Mouse (Mus musculus) G1E (cell line): ENCODE data around the gene Hspa1b. TPM values are rescaled to one million over a fixed set of nuclear protein-coding genes. Genes with fewer than 3 reads are reported as not detected.
A peak's percentile ranks its signal among the peaks of the same experiment; 100 is the strongest.

Source experiments
- ATAC-seq: 2 replicates; pipeline ENCODE4 v1.8.0; 2016; ENCODE audit warnings: mild to moderate bottlenecking; ENCODE audit not compliant: insufficient number of reproducible peaks, poor library complexity, low FRiP score, severe bottlenecking; ENCODE audit errors: extremely low read depth
- DNase-seq: peaks from one replicate; pipeline ENCODE4 v3.0.0; 2012; ENCODE audit warnings: low spot score
- H3K27me3 ChIP-seq: 2 replicates; pipeline ENCODE4 v1.6.1; 2012; ENCODE audit warnings: mild to moderate bottlenecking, low read length, inconsistent platforms; ENCODE audit not compliant: insufficient read depth
- H3K36me3 ChIP-seq: replicated peaks from 2 replicates; pipeline ENCODE3; 2012; ENCODE audit warnings: mild to moderate bottlenecking, inconsistent platforms
- H3K4me1 ChIP-seq: 2 replicates; pipeline ENCODE4 v1.6.1; 2012; ENCODE audit warnings: low read depth, low read length, inconsistent platforms, mixed read lengths; ENCODE audit not compliant: insufficient read depth
- H3K4me3 ChIP-seq: 2 replicates; pipeline ENCODE4 v1.5.1; 2012; ENCODE audit warnings: low read depth, mild to moderate bottlenecking, inconsistent platforms, low read length, moderate library complexity, mixed read lengths
- H3K9me3 ChIP-seq: replicated peaks from 2 replicates; pipeline ENCODE4 v1.6.1; 2012; ENCODE audit warnings: inconsistent platforms
- CTCF ChIP-seq: IDR thresholded peaks from 2 replicates; pipeline ENCODE4 v1.5.1; 2012; ENCODE audit warnings: low read depth, low read length, inconsistent platforms, mixed read lengths
- GATA1 ChIP-seq: IDR thresholded peaks from 2 replicates; pipeline ENCODE4 v1.6.1; 2012; ENCODE audit warnings: borderline replicate concordance, low read length, inconsistent platforms, mixed read lengths
- GATA2 ChIP-seq: IDR thresholded peaks from 2 replicates; pipeline ENCODE4 v1.6.1; 2012; ENCODE audit warnings: low read depth, low read length, inconsistent platforms, borderline replicate concordance
- POLR2AphosphoS5 ChIP-seq: IDR thresholded peaks from 2 replicates; pipeline ENCODE4 v1.6.1; 2012; ENCODE audit warnings: low read depth, low read length, inconsistent platforms; ENCODE audit not compliant: insufficient replicate concordance
- TAL1 ChIP-seq: conservative IDR thresholded peaks from 2 replicates; pipeline ENCODE4 v1.6.1; 2012; ENCODE audit warnings: low read depth, low read length, inconsistent platforms, mixed read lengths
- polyA plus RNA-seq: library from polyadenylated mRNA; stranded (reverse); fragments of >175 nt; gene quantifications from 2 replicates; pipeline ENCODE4 v1.2.3, GENCODE M21; 2012
- total RNA-seq, 2 experiments: library from RNA; stranded (forward) in 1 of 2; stranded (reverse) in 1 of 2; fragments of 200-1000 nt in 1 of 2; fragments of >200 nt in 1 of 2; fragmentation: Nextera tagmentation in 1 of 2; gene quantifications; 2 replicates each; pipeline ENCODE4 v1.2.3; 2014 to 2017

The Hspa1b gene
- total and polyA plus RNA-seq, 3 experiments, result 0.11 to 0.93 TPM; not detected in 1

DNA sequence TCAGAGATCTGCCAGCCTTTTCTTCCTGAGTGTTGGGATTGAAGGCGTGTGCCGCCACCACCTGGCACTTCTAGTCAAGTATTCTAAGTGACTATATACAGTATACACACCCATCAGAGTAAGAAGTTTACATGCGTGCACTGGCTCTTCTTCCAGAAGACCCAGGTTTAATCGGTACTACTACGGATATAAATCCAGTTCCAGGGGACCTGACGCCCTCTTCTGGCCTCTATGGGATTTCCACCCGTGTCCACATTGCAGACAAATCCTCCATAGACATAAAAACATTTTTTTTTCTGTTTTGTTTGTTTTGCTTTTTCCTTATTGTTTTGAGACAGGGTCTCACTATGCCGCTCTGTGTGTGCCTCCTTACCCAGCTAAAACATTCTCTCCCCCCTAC lies 11.4 kb downstream of the Hspa1b start:
- H3K4me1 ChIP-seq, result peaks cover 19% of the 10 kb centered on the region
- ATAC-seq, result no peak
- peaks cover 37% of the 10 kb centered on the region for H3K36me3 ChIP-seq
- H3K4me3 ChIP-seq, result no peak overlapping the region
- H3K27me3 ChIP-seq, result no peaks in the 10 kb centered on the region; the same call in 1 of the 2 replicates
- DNase-seq, result no peak
- no peaks in the 10 kb centered on the region for H3K9me3 ChIP-seq
- TF ChIP-seq CTCF (peak; percentile 9; the same call in 1 of the 2 replicates), GATA1 (no peak)

DNA sequence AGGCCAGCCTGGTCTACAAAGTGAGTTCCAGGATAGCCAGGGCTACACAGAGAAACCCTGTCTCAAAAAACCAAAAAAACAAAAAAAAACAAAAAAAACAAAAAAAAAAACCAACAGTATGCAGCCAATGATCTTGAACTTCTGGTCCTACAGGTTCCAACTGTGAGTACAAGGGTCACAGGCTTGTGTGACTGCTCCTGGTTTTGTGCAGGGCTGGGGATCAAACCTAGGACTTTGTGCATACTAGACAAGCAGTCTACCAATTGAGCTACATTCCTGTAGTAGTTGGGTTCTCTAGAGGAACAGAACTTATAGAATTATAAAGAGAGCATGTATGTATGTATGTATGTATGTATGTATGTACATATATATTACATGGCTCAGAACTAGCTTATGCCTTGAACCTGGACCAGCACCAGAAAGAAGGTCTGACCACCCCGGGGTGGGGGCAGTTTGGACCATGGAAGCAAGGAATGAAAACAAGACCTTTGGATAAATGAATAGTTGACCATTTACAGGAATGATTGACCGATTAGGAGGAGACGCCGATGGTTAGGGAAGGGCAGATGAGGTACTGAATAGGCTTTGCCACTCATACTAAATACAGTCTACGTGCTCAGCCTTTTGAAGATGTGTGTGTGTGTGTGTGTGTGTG lies 12.4 kb downstream of the Hspa1b start:
- Histone ChIP-seq H3K4me3 (no peak overlapping the region), H3K4me1 (peaks cover 23% of the 10 kb centered on the region), H3K27me3 (no peaks in the 10 kb centered on the region; the same call in 1 of the 2 replicates), H3K36me3 (peaks cover 33% of the 10 kb centered on the region), H3K9me3 (no peaks in the 10 kb centered on the region)
- ATAC-seq, result no peak
- no peak for TF ChIP-seq GATA2
- no peak for TF ChIP-seq GATA1
- no peak for TF ChIP-seq CTCF
- TF ChIP-seq POLR2AphosphoS5, result no peak
- no peak for TF ChIP-seq TAL1
- no peak for DNase-seq

DNA sequence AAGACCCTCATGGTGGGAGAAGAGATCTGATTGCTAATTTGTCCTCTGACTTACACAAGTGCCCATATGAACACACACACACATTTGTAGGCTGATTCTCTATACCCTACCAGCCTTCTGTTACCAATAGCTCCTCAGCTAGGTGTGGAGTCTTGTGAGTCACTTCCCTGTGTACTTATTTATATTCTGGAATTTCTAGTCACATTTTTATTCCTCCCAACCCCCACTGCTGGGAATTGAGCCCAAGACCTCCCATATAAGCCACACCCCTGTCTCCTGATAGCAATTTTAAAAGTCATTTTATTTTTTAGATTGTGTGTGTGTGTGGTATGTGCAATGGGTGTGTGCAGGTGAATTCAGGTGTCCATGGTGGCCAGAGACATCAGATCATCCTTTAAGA lies 14.7 kb downstream of the Hspa1b start:
- H3K9me3 ChIP-seq, result no peaks in the 10 kb centered on the region
- no peak overlapping the region for H3K4me3 ChIP-seq
- H3K4me1 ChIP-seq, result peaks cover 12% of the 10 kb centered on the region
- H3K27me3 ChIP-seq, result no peaks in the 10 kb centered on the region; the same call in 1 of the 2 replicates
- ATAC-seq, result no peak
- peaks cover 11% of the 10 kb centered on the region for H3K36me3 ChIP-seq
- TF ChIP-seq CTCF, result no peak
- no peak for TF ChIP-seq POLR2AphosphoS5
- no peak for TF ChIP-seq GATA2
- no peak for TF ChIP-seq TAL1
- no peak for TF ChIP-seq GATA1
- no peak for DNase-seq

DNA sequence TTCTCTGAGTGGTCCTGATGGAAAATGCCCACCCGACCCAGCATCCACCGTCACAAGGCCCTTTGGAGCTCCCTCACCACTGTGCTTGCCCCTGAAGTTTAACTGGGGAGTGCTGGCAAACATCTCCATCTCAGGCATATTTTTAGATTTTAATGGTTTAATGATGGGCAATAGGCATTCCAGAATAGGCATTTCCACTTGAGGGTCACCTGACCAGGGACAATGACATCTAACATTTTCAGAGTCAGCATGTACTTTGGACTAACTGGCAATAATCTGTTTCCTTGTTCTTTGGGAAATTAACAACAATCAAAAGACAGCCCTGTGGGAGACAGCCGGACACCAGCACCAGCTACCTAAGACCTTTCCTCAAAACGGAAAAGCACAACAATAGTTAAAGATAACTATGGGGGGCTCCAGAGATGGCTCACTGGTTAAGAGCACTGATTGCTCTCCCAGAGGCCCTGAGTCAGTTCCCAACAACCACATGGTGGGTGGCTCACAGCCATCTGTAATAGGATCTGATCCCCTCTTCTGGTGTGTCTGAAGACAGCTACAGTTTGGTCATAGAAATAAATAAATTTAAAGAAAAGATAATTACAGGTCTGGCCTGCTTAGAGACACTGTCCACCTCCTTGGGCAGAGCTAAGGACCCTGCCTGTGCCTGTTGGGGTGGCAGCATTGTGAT lies 15.8 kb downstream of the Hspa1b start:
- H3K36me3 ChIP-seq, result peaks cover 3% of the 10 kb centered on the region
- no peak for ATAC-seq
- no peaks in the 10 kb centered on the region for H3K9me3 ChIP-seq
- TF ChIP-seq GATA1 (no peak), GATA2 (no peak), CTCF (no peak), TAL1 (no peak), POLR2AphosphoS5 (no peak)
- DNase-seq, result no peak
- peaks cover 2% of the 10 kb centered on the region; the same call in 1 of the 2 replicates for H3K27me3 ChIP-seq
- H3K4me1 ChIP-seq, result peaks cover 11% of the 10 kb centered on the region
- H3K4me3 ChIP-seq, result no peak overlapping the region

DNA sequence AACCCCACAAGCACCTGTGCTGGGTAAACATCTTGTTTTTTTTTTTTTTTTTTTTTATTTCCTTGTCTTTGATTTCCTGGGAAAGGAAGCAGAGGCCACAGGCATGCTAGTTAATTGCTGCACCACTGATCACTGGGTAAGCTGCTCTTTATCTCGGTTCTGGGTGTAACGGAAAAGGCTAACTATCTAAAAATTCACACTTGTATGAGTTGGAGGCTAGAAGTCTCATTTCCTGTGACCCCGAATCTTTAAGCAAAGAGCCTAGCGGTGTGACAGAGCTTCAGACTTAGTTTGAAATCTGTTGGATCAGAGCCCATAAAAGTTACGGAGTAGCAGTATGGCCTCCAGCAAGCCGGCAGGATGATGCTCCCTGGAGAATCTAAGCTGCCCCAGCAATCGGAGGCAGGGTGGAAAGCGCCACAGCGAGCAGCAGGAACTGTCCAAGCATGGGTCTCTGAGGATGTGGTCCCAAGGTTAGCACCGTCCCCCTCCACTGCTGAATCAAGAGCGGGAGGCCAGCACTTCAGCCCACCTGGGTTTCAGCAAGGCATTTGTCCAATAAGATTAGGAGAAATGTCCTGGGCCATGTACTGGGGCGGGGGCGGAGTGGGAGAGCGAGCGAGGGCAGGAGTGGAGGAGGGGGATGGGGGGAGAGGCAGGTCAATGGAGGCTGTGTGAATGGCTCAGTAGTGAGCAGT lies 17.5 kb downstream of the Hspa1b start:
- H3K27me3 ChIP-seq, result peaks cover 2% of the 10 kb centered on the region; the same call in 1 of the 2 replicates
- peaks cover 11% of the 10 kb centered on the region for H3K4me1 ChIP-seq
- peak overlapping the region; percentile 51; the same call in 1 of the 2 replicates for H3K4me3 ChIP-seq
- TF ChIP-seq GATA2 (no peak), POLR2AphosphoS5 (no peak), TAL1 (no peak), GATA1 (no peak), CTCF (no peak)
- ATAC-seq (no peak), DNase-seq (peak; percentile 27)
- H3K9me3 ChIP-seq, result no peaks in the 10 kb centered on the region
- peaks cover 4% of the 10 kb centered on the region for H3K36me3 ChIP-seq

DNA sequence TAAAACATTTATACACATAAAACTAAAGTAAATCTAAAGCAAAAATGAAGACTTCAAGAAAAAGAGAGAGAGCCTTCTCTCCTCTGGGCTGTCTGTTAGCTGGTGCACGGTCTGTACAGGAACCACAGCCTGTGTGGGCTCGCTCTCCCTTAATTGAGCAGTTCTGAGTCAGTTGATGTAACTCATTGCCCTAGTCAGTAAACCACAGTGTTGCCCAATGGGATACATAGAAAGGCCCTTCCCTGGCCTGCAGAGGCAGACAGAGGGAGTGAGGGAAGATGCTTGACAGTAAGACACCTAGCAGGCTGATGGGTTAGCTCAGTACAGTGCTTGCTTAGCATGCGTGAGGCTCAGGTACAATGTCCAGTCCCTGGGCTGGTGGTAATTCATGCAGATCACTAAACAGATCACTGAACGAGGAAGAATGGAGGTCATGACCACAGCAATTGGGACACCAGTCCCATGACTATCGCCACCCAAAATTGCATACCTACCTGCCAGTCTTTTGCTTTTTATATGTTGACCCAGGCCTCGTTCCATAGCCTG lies 21.0 kb downstream of the Hspa1b start:
- peaks cover 33% of the 10 kb centered on the region for H3K36me3 ChIP-seq
- H3K9me3 ChIP-seq, result no peaks in the 10 kb centered on the region
- H3K27me3 ChIP-seq, result 0 out of 2 replicates have a peak, but pooled peaks cover 2% of the 10 kb centered on the region
- H3K4me1 ChIP-seq, result peaks cover 20% of the 10 kb centered on the region
- DNase-seq (no peak), ATAC-seq (no peak)
- TF ChIP-seq GATA1, result no peak
- no peak for TF ChIP-seq TAL1
- TF ChIP-seq GATA2, result no peak
- no peak for TF ChIP-seq CTCF
- TF ChIP-seq POLR2AphosphoS5, result no peak
- no peak overlapping the region for H3K4me3 ChIP-seq
